Comparison of ENCODE assay signal across 32 mouse cellular contexts in the genomic region with DNA sequence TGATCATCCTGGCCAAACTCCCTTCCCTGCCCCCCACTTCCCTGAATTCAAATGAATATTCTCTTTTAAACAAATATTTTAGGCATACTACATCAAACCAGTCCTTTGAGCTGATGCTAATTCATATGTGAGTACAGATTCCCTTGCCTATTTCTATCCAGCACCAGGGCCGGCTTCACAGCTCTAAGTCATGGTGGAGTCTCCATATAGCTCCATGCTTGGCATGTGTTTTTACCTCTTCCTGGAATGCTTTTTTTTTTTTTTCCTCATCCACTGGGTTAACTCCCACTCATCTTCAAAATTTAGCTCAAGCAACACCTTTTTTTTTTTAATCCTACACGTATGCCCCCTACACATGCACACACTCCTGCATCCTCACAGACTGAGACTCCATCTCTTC. TPM values are rescaled to one million over a fixed set of nuclear protein-coding genes. Genes with fewer than 3 reads are reported as not detected.
DNase-seq lines count a peak whose midpoint lies in the region; ATAC-seq and TF ChIP-seq lines count a peak whose summit lies in the region.
"Had no signal": no experiment of that assay in that cellular context is flagged by ENCODE, and none has a peak within 500 bp of the region (broad histone marks: within the 10 kb centered on the region; RNA-seq: fewer than 3 reads in every experiment).

No protein-coding gene starts in this region.

- no peak for ATAC-seq in intestine, embryonic 14.5 days (replicated peaks; ENCODE audit: low FRiP score, low TSS enrichment, low read depth)
- no peak for ATAC-seq in intestine, embryonic 16.5 days
- no peak for ATAC-seq in neural tube, embryonic 13.5 days (ENCODE audit: low read depth)
- ATAC-seq in stomach, postnatal 0 days (ENCODE audit: low FRiP score, low TSS enrichment) = no peak
- ATAC-seq in midbrain, postnatal 0 days (ENCODE audit: low FRiP score) = no peak
- ATAC-seq: intestine, embryonic 15.5 days; midbrain, embryonic 16.5 days had no signal

- peaks cover 6% of the 10 kb centered on the region; the same call in 1 of the 2 replicates for H3K4me1 ChIP-seq in intestine, embryonic 14.5 days (replicated peaks; ENCODE audit: control insufficient read depth, insufficient read depth, low read length)
- peaks cover 3% of the 10 kb centered on the region; the same call in 1 of the 2 replicates for H3K4me1 ChIP-seq in intestine, embryonic 16.5 days (ENCODE audit: control insufficient read depth, insufficient read depth, low read length)
- H3K4me1 ChIP-seq in neural tube, embryonic 13.5 days (replicated peaks) = peaks cover 32% of the 10 kb centered on the region
- no peaks in the 10 kb centered on the region for H3K4me1 ChIP-seq in stomach, postnatal 0 days (replicated peaks; ENCODE audit: control insufficient read depth, insufficient read depth)
- peaks cover 14% of the 10 kb centered on the region for H3K4me1 ChIP-seq in midbrain, postnatal 0 days (ENCODE audit: insufficient read depth, low read length)
- H3K4me1 ChIP-seq: stomach, embryonic 15.5 days had no signal

- no peak overlapping the region for H3K4me2 ChIP-seq in intestine, embryonic 14.5 days (ENCODE audit: low read length)
- H3K4me2 ChIP-seq in intestine, embryonic 16.5 days (ENCODE audit: low read depth, low read length) = no peak overlapping the region
- H3K4me2 ChIP-seq in neural tube, embryonic 13.5 days = no peak overlapping the region
- no peak overlapping the region for H3K4me2 ChIP-seq in stomach, postnatal 0 days (replicated peaks; ENCODE audit: low read depth)
- no peak overlapping the region for H3K4me2 ChIP-seq in midbrain, postnatal 0 days (ENCODE audit: low read depth, low read length, poor library complexity, severe bottlenecking)
- H3K4me2 ChIP-seq: embryonic facial prominence, embryonic 13.5 days; forebrain, embryonic 12.5 days; heart, embryonic 12.5 days; intestine, embryonic 15.5 days; liver, embryonic 15.5 days; lung, embryonic 15.5 days; stomach, embryonic 15.5 days had no signal

- WGBS in intestine, embryonic 14.5 days = 82% methylated on average over 2 of the region's 2 CpGs
- 77% methylated on average over 2 of the region's 2 CpGs for WGBS in intestine, embryonic 16.5 days
- WGBS in neural tube, embryonic 13.5 days = 77% methylated on average over 2 of the region's 2 CpGs
- 92% methylated on average over 2 of the region's 2 CpGs for WGBS in stomach, postnatal 0 days
- WGBS in midbrain, postnatal 0 days = 64% methylated on average over 2 of the region's 2 CpGs

- no peak for TF ChIP-seq CTCF in stomach, postnatal 0 days (IDR thresholded peaks at IDR 0.05; ENCODE audit: low read depth)
- no peak for TF ChIP-seq CTCF in midbrain, postnatal 0 days (IDR thresholded peaks at IDR 0.05)

- no peak overlapping the region for H3K4me3 ChIP-seq in intestine, embryonic 14.5 days (ENCODE audit: low read depth, low read length)
- H3K4me3 ChIP-seq in intestine, embryonic 16.5 days (ENCODE audit: low read length) = no peak overlapping the region
- no peak overlapping the region for H3K4me3 ChIP-seq in neural tube, embryonic 13.5 days
- H3K4me3 ChIP-seq in stomach, postnatal 0 days (ENCODE audit: low read depth, low read length) = no peak overlapping the region
- no peak overlapping the region for H3K4me3 ChIP-seq in midbrain, postnatal 0 days (ENCODE audit: low read depth, low read length)
- H3K4me3 ChIP-seq: embryonic facial prominence, embryonic 13.5 days; erythroblast, embryonic 14.5 days; forebrain, embryonic 12.5 days; heart, embryonic 12.5 days; hindbrain, embryonic 13.5 days; intestine, embryonic 15.5 days; limb, embryonic 10.5 days; liver, embryonic 15.5 days; lung, embryonic 15.5 days; stomach, embryonic 15.5 days had no signal

- peaks cover 22% of the 10 kb centered on the region for H3K27me3 ChIP-seq in intestine, embryonic 14.5 days (replicated peaks; ENCODE audit: control insufficient read depth, insufficient read depth, low read length)
- H3K27me3 ChIP-seq in intestine, embryonic 16.5 days (replicated peaks; ENCODE audit: control insufficient read depth, insufficient read depth, low read length) = peaks cover 23% of the 10 kb centered on the region
- H3K27me3 ChIP-seq in neural tube, embryonic 13.5 days = peaks cover 22% of the 10 kb centered on the region
- no peaks in the 10 kb centered on the region for H3K27me3 ChIP-seq in stomach, postnatal 0 days (ENCODE audit: control insufficient read depth, insufficient read depth, low read length)
- H3K27me3 ChIP-seq in midbrain, postnatal 0 days (ENCODE audit: insufficient read depth, low read length) = no peaks in the 10 kb centered on the region

- no peaks in the 10 kb centered on the region for H3K9me3 ChIP-seq in intestine, embryonic 14.5 days (ENCODE audit: control insufficient read depth, low read length)
- H3K9me3 ChIP-seq in intestine, embryonic 16.5 days (ENCODE audit: control insufficient read depth, low read length) = no peaks in the 10 kb centered on the region
- no peaks in the 10 kb centered on the region for H3K9me3 ChIP-seq in neural tube, embryonic 13.5 days
- H3K9me3 ChIP-seq in stomach, postnatal 0 days (ENCODE audit: control insufficient read depth, low read length) = no peaks in the 10 kb centered on the region
- no peaks in the 10 kb centered on the region for H3K9me3 ChIP-seq in midbrain, postnatal 0 days (ENCODE audit: low read length)
- H3K9me3 ChIP-seq: embryonic facial prominence, embryonic 13.5 days; forebrain, embryonic 12.5 days; heart, embryonic 12.5 days; hindbrain, embryonic 13.5 days; intestine, embryonic 15.5 days; limb, embryonic 10.5 days; liver, embryonic 15.5 days; lung, embryonic 15.5 days; stomach, embryonic 15.5 days had no signal

- peak; percentile 32 for DNase-seq in intestine, embryonic 14.5 days (ENCODE audit: low spot score)
- no peak for DNase-seq in neural tube, embryonic 10.5 days (ENCODE audit: extremely low spot score, low spot score)
- peak; percentile 71 to 72 for DNase-seq in frontal cortex, adult 2 months (ENCODE audit: extremely low spot score in 1 of 2, low spot score in 1 of 2)
- DNase-seq in stomach, postnatal 0 days (ENCODE audit: low spot score) = peak; percentile 1
- DNase-seq in midbrain, postnatal 0 days (ENCODE audit: low spot score) = no peak
- DNase-seq: adrenal gland, adult 2 months; cerebellum, adult 18-20 months; cerebellum, postnatal 14 days; gastrocnemius, postnatal 14 days; heart, adult 18-20 months; heart, postnatal 14 days; kidney, adult 9 months; kidney, postnatal 25 days; liver; lung, postnatal 4 days had no signal

- H3K9ac ChIP-seq in intestine, embryonic 14.5 days (ENCODE audit: low read length) = no peak overlapping the region
- H3K9ac ChIP-seq in intestine, embryonic 16.5 days (ENCODE audit: low read depth, low read length) = no peak overlapping the region
- H3K9ac ChIP-seq in neural tube, embryonic 13.5 days = no peak overlapping the region
- no peak overlapping the region for H3K9ac ChIP-seq in stomach, postnatal 0 days (ENCODE audit: low read length)
- no peak overlapping the region for H3K9ac ChIP-seq in midbrain, postnatal 0 days (replicated peaks; ENCODE audit: low read length, poor library complexity, severe bottlenecking)
- H3K9ac ChIP-seq: embryonic facial prominence, embryonic 13.5 days; forebrain, embryonic 12.5 days; heart, embryonic 12.5 days; hindbrain, embryonic 13.5 days; intestine, embryonic 15.5 days; liver, embryonic 15.5 days; lung, embryonic 15.5 days; stomach, embryonic 15.5 days had no signal

- H3K36me3 ChIP-seq in intestine, embryonic 14.5 days (ENCODE audit: control insufficient read depth, insufficient read depth, low read length) = no peaks in the 10 kb centered on the region
- no peaks in the 10 kb centered on the region for H3K36me3 ChIP-seq in intestine, embryonic 16.5 days (ENCODE audit: control insufficient read depth, insufficient read depth, low read length)
- H3K36me3 ChIP-seq in neural tube, embryonic 13.5 days = no peaks in the 10 kb centered on the region
- H3K36me3 ChIP-seq in stomach, postnatal 0 days (ENCODE audit: control insufficient read depth, insufficient read depth, low read length) = no peaks in the 10 kb centered on the region
- H3K36me3 ChIP-seq in midbrain, postnatal 0 days (ENCODE audit: insufficient read depth, low read length) = no peaks in the 10 kb centered on the region
- H3K36me3 ChIP-seq: embryonic facial prominence, embryonic 13.5 days; forebrain, embryonic 12.5 days; heart, embryonic 12.5 days; hindbrain, embryonic 13.5 days; intestine, embryonic 15.5 days; limb, embryonic 10.5 days; liver, embryonic 15.5 days; lung, embryonic 15.5 days; stomach, embryonic 15.5 days had no signal

- no peak overlapping the region for H3K27ac ChIP-seq in intestine, embryonic 14.5 days (ENCODE audit: low read depth)
- H3K27ac ChIP-seq in intestine, embryonic 16.5 days (ENCODE audit: low read length) = no peak overlapping the region
- peak overlapping the region; percentile 56 for H3K27ac ChIP-seq in neural tube, embryonic 13.5 days (replicated peaks)
- H3K27ac ChIP-seq in stomach, postnatal 0 days (replicated peaks) = no peak overlapping the region
- H3K27ac ChIP-seq in midbrain, postnatal 0 days (ENCODE audit: low read depth, low read length) = no peak overlapping the region
- H3K27ac ChIP-seq: embryonic facial prominence, embryonic 13.5 days; forebrain, embryonic 12.5 days; hindbrain, embryonic 13.5 days; intestine, embryonic 15.5 days; limb, embryonic 10.5 days; liver, embryonic 15.5 days; lung, embryonic 15.5 days; stomach, embryonic 15.5 days had no signal

- TF ChIP-seq EP300 in stomach, postnatal 0 days (optimal IDR thresholded peaks at IDR 0.05) = no peak

RNA-seq across cellular contexts. Expression of a gene that starts 5.1 kb away (rescaled TPM):
- polyA plus RNA-seq in intestine, embryonic 14.5 days (2014; fragmentation: Nextera tagmentation; extraction: Ambion mirVana) = 1.6 and 1.9 TPM in 2 replicates
- polyA plus RNA-seq in intestine, embryonic 16.5 days (2015; fragmentation: Nextera tagmentation; extraction: Ambion mirVana) = 0.73 and 0.83 TPM in 2 replicates
- 20.1 and 27.6 TPM in 2 replicates for polyA plus RNA-seq in neural tube, embryonic 13.5 days (2015; fragmentation: Nextera tagmentation; extraction: Ambion mirVana)
- 175 and 199 TPM in 2 replicates for polyA plus RNA-seq in frontal cortex, adult 2 months (2012; rRNA removed)
- 6.1 and 6.5 TPM in 2 replicates for polyA plus RNA-seq in stomach, postnatal 0 days (2015; fragmentation: Nextera tagmentation; extraction: Ambion mirVana)
- total RNA-seq in midbrain, postnatal 0 days (2014; rRNA removed) = 130 and 148 TPM in 2 replicates
- 44.4 and 45.0 TPM in 2 replicates for polyA plus RNA-seq in midbrain, postnatal 0 days (2015; fragmentation: Nextera tagmentation; extraction: Ambion mirVana)
- polyA plus RNA-seq: C2C12; erythroblast, embryonic 14.5 days; limb, embryonic 10.5 days had no signal

RNA-seq across cellular contexts. Expression of a gene that starts 28.1 kb away (rescaled TPM):
- 7.3 and 7.4 TPM in 2 replicates for polyA plus RNA-seq in intestine, embryonic 14.5 days (2014; fragmentation: Nextera tagmentation; extraction: Ambion mirVana)
- 7.2 and 8.4 TPM in 2 replicates for polyA plus RNA-seq in intestine, embryonic 16.5 days (2015; fragmentation: Nextera tagmentation; extraction: Ambion mirVana)
- 50.1 and 50.5 TPM in 2 replicates for polyA plus RNA-seq in neural tube, embryonic 13.5 days (2015; fragmentation: Nextera tagmentation; extraction: Ambion mirVana)
- polyA plus RNA-seq in frontal cortex, adult 2 months (2012; rRNA removed) = 126 and 151 TPM in 2 replicates
- polyA plus RNA-seq in stomach, postnatal 0 days (2015; fragmentation: Nextera tagmentation; extraction: Ambion mirVana) = 9.0 and 9.4 TPM in 2 replicates
- 75.6 and 109 TPM in 2 replicates for total RNA-seq in midbrain, postnatal 0 days (2014; rRNA removed)
- polyA plus RNA-seq in midbrain, postnatal 0 days (2015; fragmentation: Nextera tagmentation; extraction: Ambion mirVana) = 37.9 and 41.4 TPM in 2 replicates
- polyA plus RNA-seq: erythroblast, embryonic 14.5 days had no signal

RNA-seq across cellular contexts. Expression of a gene that starts 47.5 kb away (rescaled TPM):
- polyA plus RNA-seq in intestine, embryonic 14.5 days (2014; fragmentation: Nextera tagmentation; extraction: Ambion mirVana) = 0.43 and 0.81 TPM in 2 replicates
- 0.18 and 0.37 TPM in 2 replicates for polyA plus RNA-seq in intestine, embryonic 16.5 days (2015; fragmentation: Nextera tagmentation; extraction: Ambion mirVana)
- polyA plus RNA-seq in neural tube, embryonic 13.5 days (2015; fragmentation: Nextera tagmentation; extraction: Ambion mirVana) = 1.5 and 3.0 TPM in 2 replicates
- polyA plus RNA-seq in frontal cortex, adult 2 months (2012; rRNA removed) = 0.22 TPM in 1 of 2 replicates, not detected in the other
- polyA plus RNA-seq in stomach, postnatal 0 days (2015; fragmentation: Nextera tagmentation; extraction: Ambion mirVana) = 0.11 TPM in 2 replicates
- total RNA-seq in midbrain, postnatal 0 days (2014; rRNA removed) = not detected in 2 replicates
- polyA plus RNA-seq in midbrain, postnatal 0 days (2015; fragmentation: Nextera tagmentation; extraction: Ambion mirVana) = 2.1 and 4.4 TPM in 2 replicates
- total RNA-seq: adrenal gland, postnatal 4 days; MEL had no signal
- polyA plus RNA-seq: adrenal gland, adult 2 months; C2C12; erythroblast, embryonic 14.5 days; urinary bladder, adult 2 months had no signal

RNA-seq across cellular contexts. Expression of a gene that starts 47.9 kb away (rescaled TPM):
- 0.44 and 0.97 TPM in 2 replicates for polyA plus RNA-seq in intestine, embryonic 14.5 days (2014; fragmentation: Nextera tagmentation; extraction: Ambion mirVana)
- polyA plus RNA-seq in intestine, embryonic 16.5 days (2015; fragmentation: Nextera tagmentation; extraction: Ambion mirVana) = 0.22 TPM in 1 of 2 replicates, not detected in the other
- 0.57 and 1.3 TPM in 2 replicates for polyA plus RNA-seq in neural tube, embryonic 13.5 days (2015; fragmentation: Nextera tagmentation; extraction: Ambion mirVana)
- 0.11 and 0.18 TPM in 2 replicates for polyA plus RNA-seq in frontal cortex, adult 2 months (2012; rRNA removed)
- polyA plus RNA-seq in stomach, postnatal 0 days (2015; fragmentation: Nextera tagmentation; extraction: Ambion mirVana) = 0.41 and 0.46 TPM in 2 replicates
- not detected in 2 replicates for total RNA-seq in midbrain, postnatal 0 days (2014; rRNA removed)
- 0.19 and 0.48 TPM in 2 replicates for polyA plus RNA-seq in midbrain, postnatal 0 days (2015; fragmentation: Nextera tagmentation; extraction: Ambion mirVana)
- total RNA-seq: adrenal gland, adult 2 months; adrenal gland, postnatal 4 days; gastrocnemius, postnatal 14 days; heart, adult 18-20 months; heart, postnatal 14 days had no signal
- polyA plus RNA-seq: adrenal gland, adult 2 months; erythroblast, embryonic 14.5 days; urinary bladder, adult 2 months had no signal

Comparison
In these comparisons a context has a peak if more than half of its experiments do, and no peak if none do; other contexts are left out.
1. DNase-seq: peak in intestine, embryonic 14.5 days (single experiment), frontal cortex, adult 2 months (2 of 2) and stomach, postnatal 0 days (single experiment); none in neural tube, embryonic 10.5 days (single experiment) and midbrain, postnatal 0 days (single experiment).